Mouse (Mus musculus): ENCODE results near the gene Musk. TPM values are rescaled to one million over a fixed set of nuclear protein-coding genes. Genes with fewer than 3 reads are reported as not detected.
"Not testable (repeated sequence)": the region's sequence is repeated elsewhere in the genome, so short reads cannot be mapped to it uniquely, and the experiment has no call there.

The Musk gene
- polyA plus RNA-seq (2012; rRNA removed) (not detected in 2 replicates), polyA plus RNA-seq (2014; fragmentation: Nextera tagmentation; extraction: Ambion mirVana) (0.08 TPM in 1 of 2 replicates, not detected in the other)

DNA sequence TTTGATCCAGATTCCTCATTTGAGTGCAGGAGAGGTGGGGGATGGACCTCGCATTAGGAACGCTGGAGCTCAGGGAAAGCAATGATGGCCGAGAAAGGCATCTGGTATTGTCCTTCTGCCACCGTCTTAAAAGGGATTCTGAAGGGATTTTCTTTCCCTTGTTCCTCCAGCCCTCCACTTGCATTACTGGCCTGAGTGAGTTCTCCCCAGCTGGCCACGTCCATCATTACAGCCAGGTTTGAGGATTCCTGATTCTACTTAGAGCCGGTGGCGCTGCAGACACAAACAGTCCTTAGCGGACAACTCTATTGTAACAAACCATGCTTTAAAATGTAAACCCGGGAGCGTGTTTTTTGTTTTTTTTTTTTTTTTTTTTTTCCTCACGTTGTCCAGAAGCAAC, at the start of gene Musk:
TSS of gene Musk (plus strand) at position 274 of the 400 bp plus-strand sequence.
- TF ChIP-seq EP300 (IDR thresholded peaks at IDR 0.05; ENCODE audit: low read depth) (no peak), CTCF (IDR thresholded peaks at IDR 0.05; ENCODE audit: low read depth) (no peak)
- Histone ChIP-seq H3K9ac (replicated peaks) (no peak within 1 kb of the TSS), H3K27ac (no peak within 1 kb of the TSS), H3K9me3 (ENCODE audit: control insufficient read depth, low read length) (no peaks in the 10 kb centered on the region), H3K4me1 (replicated peaks; ENCODE audit: control insufficient read depth in 2 of 2, insufficient read depth in 2 of 2, low read length in 1 of 2) (0 out of 4 replicates have a peak, but pooled peaks cover 0 to 2% of the 10 kb centered on the region in 2 experiments), H3K27me3 (ENCODE audit: control insufficient read depth, insufficient read depth, low read length) (no peaks in the 10 kb centered on the region), H3K36me3 (replicated peaks; ENCODE audit: control insufficient read depth, insufficient read depth, low read depth) (no peaks in the 10 kb centered on the region), H3K4me2 (ENCODE audit: low read depth) (no peak within 1 kb of the TSS), H3K4me3 (ENCODE audit: insufficient read depth in 1 of 2, low read depth in 2 of 2, low read length in 2 of 2) (no peak within 1 kb of the TSS)
- no peak for DNase-seq (ENCODE audit: low read depth in 3 of 3, low spot score in 3 of 3)
- WGBS (ENCODE audit: insufficient replicate concordance) = 67% methylated on average over 11 of the region's 11 CpGs
- ATAC-seq (ENCODE audit: insufficient read depth) = no peak

DNA sequence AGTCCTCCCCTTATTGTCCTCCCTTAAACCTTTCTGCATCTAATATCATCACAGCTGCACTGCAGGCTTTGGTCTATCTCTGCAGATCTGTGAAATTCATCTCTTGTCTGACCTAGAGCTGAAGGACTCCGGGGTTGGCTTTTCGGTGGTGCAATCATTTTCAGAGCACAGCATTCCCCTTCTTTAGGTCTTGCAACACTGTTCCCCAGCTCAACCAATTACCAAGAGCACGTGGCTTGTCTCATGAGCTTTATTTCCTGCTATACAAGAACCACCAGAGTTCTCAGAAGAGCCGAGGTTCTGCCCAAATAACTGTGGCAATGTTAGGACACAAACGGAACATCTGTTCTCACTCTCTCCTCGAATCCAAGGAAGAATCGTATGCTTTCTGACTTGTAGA, 45.3 kb upstream of the Musk start:
- Histone ChIP-seq H3K4me2 (ENCODE audit: low read depth) (no peak overlapping the region), H3K27ac (no peak overlapping the region), H3K9me3 (ENCODE audit: control insufficient read depth, low read length) (no peaks in the 10 kb centered on the region), H3K9ac (replicated peaks) (no peak overlapping the region), H3K4me3 (ENCODE audit: insufficient read depth in 1 of 2, low read depth in 2 of 2, low read length in 2 of 2) (no peak overlapping the region), H3K36me3 (replicated peaks; ENCODE audit: control insufficient read depth, insufficient read depth, low read depth) (no peaks in the 10 kb centered on the region), H3K27me3 (ENCODE audit: control insufficient read depth, insufficient read depth, low read length) (no peaks in the 10 kb centered on the region), H3K4me1 (replicated peaks; ENCODE audit: control insufficient read depth in 2 of 2, insufficient read depth in 2 of 2, low read length in 1 of 2) (no peaks in the 10 kb centered on the region)
- DNase-seq (ENCODE audit: low read depth in 3 of 3, low spot score in 3 of 3) (no peak), ATAC-seq (ENCODE audit: insufficient read depth) (no peak)
- WGBS (ENCODE audit: insufficient replicate concordance) = 50% methylated on average over 7 of the region's 7 CpGs
- TF ChIP-seq EP300 (IDR thresholded peaks at IDR 0.05; ENCODE audit: low read depth) (no peak), CTCF (IDR thresholded peaks at IDR 0.05; ENCODE audit: low read depth) (no peak)

DNA sequence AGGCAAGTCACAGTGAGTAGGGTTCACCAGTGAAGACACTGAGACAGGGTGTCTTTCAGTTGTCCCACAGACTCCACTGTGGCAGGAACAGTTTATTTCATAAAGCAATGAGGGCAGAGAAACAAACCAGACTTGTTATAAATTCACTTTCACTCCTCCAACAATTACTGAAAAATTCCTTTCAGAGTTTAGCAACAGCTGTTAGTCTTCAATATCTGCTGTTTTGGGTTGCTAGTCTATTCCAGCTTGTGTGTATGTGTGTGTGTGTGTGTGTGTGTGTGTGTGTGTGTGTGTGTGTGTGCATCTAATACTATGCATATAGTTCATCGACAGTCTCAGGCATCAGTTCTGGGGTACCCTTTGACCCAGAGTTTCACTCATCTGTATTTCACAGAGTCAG, 40.2 kb upstream of the Musk start:
- Histone ChIP-seq H3K4me2 (ENCODE audit: low read depth) (no peak overlapping the region), H3K27ac (no peak overlapping the region), H3K9me3 (ENCODE audit: control insufficient read depth, low read length) (no peaks in the 10 kb centered on the region), H3K4me3 (ENCODE audit: insufficient read depth in 1 of 2, low read depth in 2 of 2, low read length in 2 of 2) (no peak overlapping the region), H3K9ac (replicated peaks) (no peak overlapping the region), H3K27me3 (ENCODE audit: control insufficient read depth, insufficient read depth, low read length) (no peaks in the 10 kb centered on the region), H3K36me3 (replicated peaks; ENCODE audit: control insufficient read depth, insufficient read depth, low read depth) (no peaks in the 10 kb centered on the region), H3K4me1 (replicated peaks; ENCODE audit: control insufficient read depth in 2 of 2, insufficient read depth in 2 of 2, low read length in 1 of 2) (no peaks in the 10 kb centered on the region)
- WGBS (ENCODE audit: insufficient replicate concordance) = 64% methylated on average over 1 of the region's 1 CpGs
- DNase-seq (ENCODE audit: low read depth in 3 of 3, low spot score in 3 of 3) = no peak
- no peak for TF ChIP-seq CTCF (IDR thresholded peaks at IDR 0.05; ENCODE audit: low read depth)
- TF ChIP-seq EP300 (IDR thresholded peaks at IDR 0.05; ENCODE audit: low read depth) = no peak
- no peak for ATAC-seq (ENCODE audit: insufficient read depth)

DNA sequence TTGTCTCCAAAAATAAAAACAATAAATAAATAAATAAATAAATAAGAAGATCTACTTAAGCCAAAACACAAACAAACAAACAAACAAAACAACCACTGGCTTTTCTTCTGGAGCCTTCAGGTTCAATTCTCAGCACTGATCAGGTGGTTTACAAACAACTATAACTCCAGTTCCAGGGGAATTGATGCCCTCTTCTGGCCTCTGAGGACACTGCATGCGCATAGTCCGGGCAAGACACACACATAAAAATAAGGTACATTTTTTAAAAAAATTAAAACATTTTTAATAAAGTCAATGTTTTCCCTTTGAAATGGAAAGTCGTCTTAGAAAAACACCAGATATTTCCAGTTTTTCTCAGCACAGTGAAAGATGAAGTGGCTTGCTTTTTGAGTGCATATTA, 33.4 kb upstream of the Musk start:
- Histone ChIP-seq H3K4me1 (replicated peaks; ENCODE audit: control insufficient read depth in 2 of 2, insufficient read depth in 2 of 2, low read length in 1 of 2) (no peaks in the 10 kb centered on the region), H3K4me2 (ENCODE audit: low read depth) (no peak overlapping the region), H3K36me3 (replicated peaks; ENCODE audit: control insufficient read depth, insufficient read depth, low read depth) (no peaks in the 10 kb centered on the region), H3K27me3 (ENCODE audit: control insufficient read depth, insufficient read depth, low read length) (no peaks in the 10 kb centered on the region), H3K9ac (replicated peaks) (no peak overlapping the region), H3K9me3 (ENCODE audit: control insufficient read depth, low read length) (no peaks in the 10 kb centered on the region), H3K27ac (no peak overlapping the region), H3K4me3 (ENCODE audit: insufficient read depth in 1 of 2, low read depth in 2 of 2, low read length in 2 of 2) (no peak overlapping the region)
- WGBS (ENCODE audit: insufficient replicate concordance) = 63% methylated on average over 3 of the region's 3 CpGs
- TF ChIP-seq CTCF (IDR thresholded peaks at IDR 0.05; ENCODE audit: low read depth) (no peak), EP300 (IDR thresholded peaks at IDR 0.05; ENCODE audit: low read depth) (no peak)
- no peak for ATAC-seq (ENCODE audit: insufficient read depth)
- DNase-seq (ENCODE audit: low read depth in 3 of 3, low spot score in 3 of 3) = no peak

DNA sequence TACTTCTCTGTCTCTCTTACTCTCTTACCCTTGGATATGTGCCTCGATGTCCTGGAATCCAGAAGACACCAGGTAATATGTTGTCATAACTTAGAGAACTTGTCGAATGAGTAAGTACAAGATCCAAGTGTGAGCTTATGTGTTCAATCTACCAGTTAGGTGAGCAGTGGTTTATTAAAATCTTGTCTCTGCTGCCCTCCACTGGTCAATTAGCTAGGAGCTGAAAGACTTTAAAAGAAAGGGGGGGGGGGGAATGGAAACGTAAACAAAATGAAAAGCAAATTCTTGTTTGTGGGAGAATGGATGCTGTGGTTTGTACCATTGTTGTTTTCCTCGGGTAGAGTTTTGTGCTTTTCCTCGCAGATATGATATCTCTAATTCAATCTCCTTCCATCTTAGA, 32.4 kb upstream of the Musk start:
- peak in 1 of 3 experiments; percentile 2 for DNase-seq (ENCODE audit: low read depth in 3 of 3, low spot score in 3 of 3)
- TF ChIP-seq EP300 (IDR thresholded peaks at IDR 0.05; ENCODE audit: low read depth) (no peak), CTCF (IDR thresholded peaks at IDR 0.05; ENCODE audit: low read depth) (peak; percentile 26; the same call in 1 of the 2 replicates)
- WGBS (ENCODE audit: insufficient replicate concordance) = 20% methylated on average over 5 of the region's 5 CpGs

DNA sequence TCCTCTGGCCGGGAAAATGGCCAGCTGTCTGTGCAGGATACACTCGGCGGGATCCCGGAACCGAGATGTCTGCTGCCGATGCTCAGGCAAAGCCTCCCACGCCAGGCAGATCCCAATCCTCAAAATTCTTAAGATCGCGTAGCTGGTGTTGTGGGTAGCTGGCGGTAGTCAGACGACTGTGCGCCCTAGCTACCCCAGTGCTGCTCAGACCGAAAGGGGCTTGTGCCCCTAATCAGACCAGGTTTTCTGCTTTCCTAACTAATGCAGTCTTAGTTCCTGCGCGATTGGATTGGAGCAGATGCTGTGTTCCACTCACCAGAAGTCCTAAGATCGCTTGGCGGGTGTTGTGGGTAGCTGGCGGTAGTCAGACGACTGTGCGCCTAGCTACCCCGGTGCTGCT, 25.0 kb upstream of the Musk start:
- H3K27me3 ChIP-seq (ENCODE audit: control insufficient read depth, insufficient read depth, low read length); ATAC-seq (ENCODE audit: insufficient read depth); H3K4me1 ChIP-seq (replicated peaks; ENCODE audit: control insufficient read depth in 2 of 2, insufficient read depth in 2 of 2, low read length in 1 of 2); H3K4me2 ChIP-seq (ENCODE audit: low read depth); H3K9me3 ChIP-seq (ENCODE audit: control insufficient read depth, low read length); H3K9ac ChIP-seq (replicated peaks); H3K27ac ChIP-seq; H3K36me3 ChIP-seq (replicated peaks; ENCODE audit: control insufficient read depth, insufficient read depth, low read depth); DNase-seq (ENCODE audit: low read depth in 3 of 3, low spot score in 3 of 3); H3K4me3 ChIP-seq (ENCODE audit: insufficient read depth in 1 of 2, low read depth in 2 of 2, low read length in 2 of 2): not testable (repeated sequence)
- 80% methylated on average over 21 of the region's 21 CpGs for WGBS (ENCODE audit: insufficient replicate concordance)

More for the DNA sequence above, 32.4 kb upstream of the Musk start:
- no peak overlapping the region for H3K27ac ChIP-seq
- no peaks in the 10 kb centered on the region for H3K9me3 ChIP-seq (ENCODE audit: control insufficient read depth, low read length)
- H3K4me1 ChIP-seq (replicated peaks; ENCODE audit: control insufficient read depth in 2 of 2, insufficient read depth in 2 of 2, low read length in 1 of 2) = no peaks in the 10 kb centered on the region
- no peaks in the 10 kb centered on the region for H3K36me3 ChIP-seq (replicated peaks; ENCODE audit: control insufficient read depth, insufficient read depth, low read depth)
- ATAC-seq (ENCODE audit: insufficient read depth) = no peak
- H3K9ac ChIP-seq (replicated peaks) = no peak overlapping the region
- H3K4me3 ChIP-seq (ENCODE audit: insufficient read depth in 1 of 2, low read depth in 2 of 2, low read length in 2 of 2) = no peak overlapping the region
- no peak overlapping the region for H3K4me2 ChIP-seq (ENCODE audit: low read depth)
- no peaks in the 10 kb centered on the region for H3K27me3 ChIP-seq (ENCODE audit: control insufficient read depth, insufficient read depth, low read length)
